Mouse (Mus musculus) intestine, embryonic 14.5 days (tissue): ENCODE data around the gene Ntf5. TPM values are rescaled to one million over a fixed set of nuclear protein-coding genes. Genes with fewer than 3 reads are reported as not detected.
"Not testable (repeated sequence)": the region's sequence is repeated elsewhere in the genome, so short reads cannot be mapped to it uniquely, and the experiment has no call there.

Source experiments
- ATAC-seq: fragments of 200-750 bp; cut with Nextera tagmentation; replicated peaks from 2 replicates; pipeline ENCODE4 v1.8.0; 2017; ENCODE audit warnings: low read depth, moderate number of reproducible peaks, moderate TSS enrichment, moderate library complexity; ENCODE audit not compliant: low FRiP score, low TSS enrichment
- DNase-seq: peaks from one replicate; pipeline ENCODE4 v3.0.0-alpha.2; 2018; ENCODE audit warnings: low spot score
- H3K27ac ChIP-seq: fragments of 300-500 bp; sonication (generic); 2 replicates; pipeline ENCODE4 v1.5.1; 2014; ENCODE audit warnings: low read depth, mild to moderate bottlenecking, control low read depth
- H3K27me3 ChIP-seq: fragments of 300-500 bp; sonication (generic); replicated peaks from 2 replicates; pipeline ENCODE4 v1.6.1; 2014; ENCODE audit warnings: low read length, control low read depth; ENCODE audit not compliant: control insufficient read depth, insufficient read depth
- H3K36me3 ChIP-seq: fragments of 300-500 bp; sonication (generic); 2 replicates; pipeline ENCODE4 v1.6.1; 2014; ENCODE audit warnings: low read length, control low read depth; ENCODE audit not compliant: control insufficient read depth, insufficient read depth
- H3K4me1 ChIP-seq: fragments of 300-500 bp; sonication (generic); replicated peaks from 2 replicates; pipeline ENCODE4 v1.6.1; 2014; ENCODE audit warnings: low read length, control low read depth, mixed read lengths; ENCODE audit not compliant: control insufficient read depth, insufficient read depth
- H3K4me2 ChIP-seq: fragments of 300-500 bp; sonication (generic); 2 replicates; pipeline ENCODE4 v1.6.1; 2014; ENCODE audit warnings: low read length
- H3K4me3 ChIP-seq: fragments of 300-500 bp; sonication (generic); 2 replicates; pipeline ENCODE4 v1.5.1; 2014; ENCODE audit warnings: low read depth, low read length, control low read depth, mixed read lengths
- H3K9ac ChIP-seq: fragments of 300-500 bp; sonication (generic); 2 replicates; pipeline ENCODE4 v1.6.1; 2014; ENCODE audit warnings: mild to moderate bottlenecking, low read length
- H3K9me3 ChIP-seq: fragments of 300-500 bp; sonication (generic); 2 replicates; pipeline ENCODE4 v1.6.1; 2016; ENCODE audit warnings: low read length, control low read depth; ENCODE audit not compliant: control insufficient read depth
- WGBS: fragments of 180-500 bp; shearing (Covaris S2); extraction: QIAGEN DNeasy Blood & Tissue Kit; methylation state at CpG from one replicate; pipeline ENCODE4 v1.1.7; 2014; 5-methylcytosine and 5-hydroxymethylcytosine counted together
- polyA plus RNA-seq: library from polyadenylated mRNA; unstranded; fragments of >200 nt; fragmentation: Nextera tagmentation; extraction: Ambion mirVana; gene quantifications from 2 replicates; pipeline ENCODE4 v1.2.1, GENCODE M21; 2014

The Ntf5 gene
- polyA plus RNA-seq, 1 experiment from 2014 or later: 2.3 TPM

GRCm38 (mm10) chr7:45396337-45396775 is 17.1 kb upstream of the Ntf5 start:
- not testable (repeated sequence) for DNase-seq, H3K9ac ChIP-seq, H3K27me3 ChIP-seq, H3K9me3 ChIP-seq
- H3K36me3 ChIP-seq: peaks cover 23% of the 10 kb centered on the region
- 3% methylated on average over 3 of the region's 3 CpGs for WGBS
- H3K4me2 ChIP-seq: peak overlapping the region; percentile 55
- peak; percentile 49 for ATAC-seq
- peak overlapping the region; percentile 82 for H3K27ac ChIP-seq
- peak overlapping the region; percentile 91 for H3K4me3 ChIP-seq
- peaks cover 15% of the 10 kb centered on the region for H3K4me1 ChIP-seq

- DNase-seq (no peak), ATAC-seq (no peak)
- H3K4me2 ChIP-seq: no peak overlapping the region
- H3K9ac ChIP-seq: no peak overlapping the region
- H3K27me3 ChIP-seq: no peaks in the 10 kb centered on the region
- peaks cover 18% of the 10 kb centered on the region for H3K36me3 ChIP-seq
- no peaks in the 10 kb centered on the region for H3K9me3 ChIP-seq
- peaks cover 15% of the 10 kb centered on the region for H3K4me1 ChIP-seq
- H3K4me3 ChIP-seq: no peak overlapping the region
- H3K27ac ChIP-seq: no peak overlapping the region
- 71% methylated on average over 2 of the region's 2 CpGs for WGBS
Observed at GRCm38 (mm10) chr7:45396787-45397186, 16.7 kb upstream of the Ntf5 start.

GRCm38 (mm10) chr7:45401521-45402085 is 11.9 kb upstream of the Ntf5 start:
- H3K4me1 ChIP-seq: 0 out of 2 replicates have a peak, but pooled peaks cover 4% of the 10 kb centered on the region
- no peak for ATAC-seq
- no peak overlapping the region for H3K27ac ChIP-seq
- H3K4me2 ChIP-seq: no peak overlapping the region
- no peaks in the 10 kb centered on the region for H3K36me3 ChIP-seq
- H3K9ac ChIP-seq: no peak overlapping the region
- peaks cover 16% of the 10 kb centered on the region for H3K27me3 ChIP-seq
- 67% methylated on average over 10 of the region's 10 CpGs for WGBS
- no peaks in the 10 kb centered on the region for H3K9me3 ChIP-seq
- H3K4me3 ChIP-seq: no peak overlapping the region
- no peak for DNase-seq

- Histone ChIP-seq H3K36me3 (no peaks in the 10 kb centered on the region), H3K9me3 (no peaks in the 10 kb centered on the region), H3K4me1 (0 out of 2 replicates have a peak, but pooled peaks cover 4% of the 10 kb centered on the region), H3K27ac (no peak overlapping the region), H3K27me3 (peaks cover 37% of the 10 kb centered on the region), H3K9ac (no peak overlapping the region), H3K4me3 (no peak overlapping the region), H3K4me2 (no peak overlapping the region)
- peak; percentile 78 for DNase-seq
- ATAC-seq: no peak
- 48% methylated on average over 6 of the region's 6 CpGs for WGBS
Observed at GRCm38 (mm10) chr7:45403532-45404261, 9.8 kb upstream of the Ntf5 start.

- Histone ChIP-seq H3K27ac (no peak within 1 kb of the TSS), H3K4me1 (0 out of 2 replicates have a peak, but pooled peaks cover 4% of the 10 kb centered on the region), H3K9ac (no peak within 1 kb of the TSS; the same call in 1 of the 2 replicates), H3K4me3 (peak within 1 kb of the TSS; percentile 36), H3K9me3 (no peaks in the 10 kb centered on the region), H3K27me3 (peaks cover 54% of the 10 kb centered on the region), H3K36me3 (no peaks in the 10 kb centered on the region), H3K4me2 (peak within 1 kb of the TSS; percentile 52)
- DNase-seq (peak; percentile 85), ATAC-seq (peak; percentile 22; the same call in 1 of the 2 replicates)
- 16% methylated on average over 28 of the region's 28 CpGs for WGBS
Observed at GRCm38 (mm10) chr7:45405091-45406075, 8.1 kb upstream of the Ntf5 start, which contains the start of gene Kcna7. Kcna7 (plus strand) TSS chr7:45405653.

- Histone ChIP-seq H3K4me3 (peak overlapping the region; percentile 36), H3K9me3 (no peaks in the 10 kb centered on the region), H3K9ac (no peak overlapping the region; the same call in 1 of the 2 replicates), H3K4me2 (peak overlapping the region; percentile 52), H3K27me3 (peaks cover 64% of the 10 kb centered on the region), H3K4me1 (0 out of 2 replicates have a peak, but pooled peaks cover 4% of the 10 kb centered on the region), H3K36me3 (no peaks in the 10 kb centered on the region), H3K27ac (no peak overlapping the region)
- WGBS: 1% methylated on average over 106 of the region's 114 CpGs
- DNase-seq (peak; percentile 66), ATAC-seq (no peak; the same call in 1 of the 2 replicates)
Observed at GRCm38 (mm10) chr7:45406157-45407156, 7.0 kb upstream of the Ntf5 start.

GRCm38 (mm10) chr7:45407836-45408235 is 5.7 kb upstream of the Ntf5 start:
- ATAC-seq (no peak), DNase-seq (no peak)
- H3K9me3 ChIP-seq: no peaks in the 10 kb centered on the region
- H3K4me1 ChIP-seq: 0 out of 2 replicates have a peak, but pooled peaks cover 4% of the 10 kb centered on the region
- 76% methylated on average over 10 of the region's 10 CpGs for WGBS
- H3K4me2 ChIP-seq: no peak overlapping the region
- H3K4me3 ChIP-seq: no peak overlapping the region
- no peak overlapping the region for H3K9ac ChIP-seq
- H3K27ac ChIP-seq: no peak overlapping the region
- peaks cover 74% of the 10 kb centered on the region for H3K27me3 ChIP-seq
- H3K36me3 ChIP-seq: no peaks in the 10 kb centered on the region
